Mouse (Mus musculus) ES-E14 (cell line): Measurements from ENCODE around the gene Hmgb1.

ENCODE experiments used
- MAFK ChIP-seq: IDR thresholded peaks from 2 replicates; pipeline ENCODE4 v1.6.1; 2014; ENCODE audit warnings: mild to moderate bottlenecking, low read depth, low read length, inconsistent platforms; ENCODE audit not compliant: insufficient read depth
- ZNF384 ChIP-seq: IDR thresholded peaks from 2 replicates; pipeline ENCODE4 v1.6.1; 2012; ENCODE audit warnings: low read depth, low read length, inconsistent platforms

GRCm38 (mm10) chr5:149203796-149204375 is 19.6 kb upstream of the Hmgb1 start:
- TF ChIP-seq ZNF384, result no peak
- TF ChIP-seq MAFK, result no peak
